Comparison of ENCODE assay signal across 8 mouse cellular contexts in the genomic region with DNA sequence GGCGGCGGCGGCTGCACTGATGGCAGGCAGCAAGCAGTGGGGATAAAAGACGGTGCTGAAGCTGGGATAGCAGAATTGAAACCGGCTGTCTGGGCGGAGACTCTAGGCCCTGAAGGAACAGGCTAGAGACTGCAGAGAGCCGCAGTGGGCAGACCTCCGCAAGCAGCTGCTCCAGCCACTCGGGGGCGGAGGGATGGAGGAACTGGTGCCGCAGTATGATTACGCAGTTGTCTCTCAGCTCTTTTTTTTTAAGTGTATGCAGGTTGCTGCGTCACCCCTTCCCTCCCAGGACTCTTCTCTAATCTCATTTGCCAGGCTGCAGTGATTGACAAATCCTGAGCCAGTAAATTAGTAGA. TPM values are rescaled to one million over a fixed set of nuclear protein-coding genes. Genes with fewer than 3 reads are reported as not detected.
DNase-seq lines count a peak whose midpoint lies in the region; TF ChIP-seq lines count a peak whose summit lies in the region.

Nap1l2 (minus strand) TSS at position 210 of the 356 bp plus-strand sequence.

- TF ChIP-seq CTCF in E14TG2a.4 (conservative IDR thresholded peaks at IDR 0.05; ENCODE audit: low read length) = no peak
- no peak for TF ChIP-seq CTCF in bone marrow macrophage, adult 2 months (IDR thresholded peaks at IDR 0.05; ENCODE audit: low read depth, low read length)
- no peak for TF ChIP-seq CTCF in embryonic fibroblast, embryonic 13.5 days (IDR thresholded peaks at IDR 0.05; ENCODE audit: borderline replicate concordance, insufficient read depth, low read length)

- no peaks in the 10 kb centered on the region for H3K9me3 ChIP-seq in E14TG2a.4 (ENCODE audit: low read length)

- H3K36me3 ChIP-seq in E14TG2a.4 (ENCODE audit: insufficient read depth, low read length) = no peaks in the 10 kb centered on the region

- TF ChIP-seq POLR2A in bone marrow macrophage, adult 2 months (IDR thresholded peaks at IDR 0.05; ENCODE audit: borderline replicate concordance, low read depth, low read length) = no peak
- TF ChIP-seq POLR2A in embryonic fibroblast, embryonic 13.5 days (IDR thresholded peaks at IDR 0.05; ENCODE audit: low read depth, low read length) = peak; percentile 14; the same call in 1 of the 2 replicates

- H3K4me3 ChIP-seq in E14TG2a.4 (replicated peaks; ENCODE audit: low read length) = peak within 1 kb of the TSS; percentile 65
- peak within 1 kb of the TSS; percentile 36 for H3K4me3 ChIP-seq in bone marrow macrophage, adult 2 months (ENCODE audit: insufficient read depth, low read length)
- peak within 1 kb of the TSS; percentile 63 for H3K4me3 ChIP-seq in embryonic fibroblast, embryonic 13.5 days (ENCODE audit: insufficient read depth, low read length)

- DNase-seq in heart, postnatal 10 days = peak; percentile 7
- DNase-seq in layer of hippocampus, postnatal 14 days (ENCODE audit: low spot score in 2 of 2) = peak; percentile 57 to 77
- peak; percentile 7 for DNase-seq in lung, postnatal 36 days
- DNase-seq in skeletal muscle tissue, adult 2 months (ENCODE audit: low read depth, low spot score) = peak; percentile 0
- no peak for DNase-seq in urinary bladder, postnatal 36 days (ENCODE audit: low spot score in 2 of 2)

- H3K27me3 ChIP-seq in E14TG2a.4 (ENCODE audit: insufficient read depth, low read length) = peaks cover 13% of the 10 kb centered on the region

- intact Hi-C loops in heart, postnatal 10 days (cut with DNase I) = no loop called here

- H3K4me1 ChIP-seq in E14TG2a.4 (replicated peaks; ENCODE audit: low read depth, low read length) = no peaks in the 10 kb centered on the region
- 0 out of 2 replicates have a peak, but pooled peaks cover 2% of the 10 kb centered on the region for H3K4me1 ChIP-seq in bone marrow macrophage, adult 2 months (ENCODE audit: control insufficient read depth, insufficient read depth, low read length)
- H3K4me1 ChIP-seq in embryonic fibroblast, embryonic 13.5 days (ENCODE audit: control insufficient read depth, insufficient read depth, low read length) = no peaks in the 10 kb centered on the region

- H3K27ac ChIP-seq in bone marrow macrophage, adult 2 months (ENCODE audit: insufficient read depth, low read depth, low read length) = no peak within 1 kb of the TSS
- no peak within 1 kb of the TSS for H3K27ac ChIP-seq in embryonic fibroblast, embryonic 13.5 days (ENCODE audit: insufficient read depth, low read length)

RNA-seq across cellular contexts. Expression of gene Nap1l2, which starts in this region (rescaled TPM):
- polyA plus RNA-seq in bone marrow macrophage, adult 2 months (2012; ENCODE audit: insufficient read depth, insufficient read length, missing spikeins) = 0.29 TPM in 1 of 2 replicates, not detected in the other
- 1.3 and 1.9 TPM in 2 replicates for polyA plus RNA-seq in embryonic fibroblast, embryonic 13.5 days (2011; ENCODE audit: insufficient read length, low read depth, missing spikeins)
- under 1 TPM in 1 of 2 experiments, not detected in 1; 0.10 TPM for total RNA-seq in heart, postnatal 10 days (2021)
- 10 to 100 TPM; 77.3 to 78.3 TPM for total RNA-seq in layer of hippocampus, postnatal 14 days (2021)

Comparison
In these comparisons a context has a peak if more than half of its experiments do, and no peak if none do; other contexts are left out.
1. RNA of gene Nap1l2 (total RNA-seq): 77.3 to 78.3 TPM in layer of hippocampus, postnatal 14 days; 0.10 TPM in heart, postnatal 10 days; every median in the first group is over 10 times any median in the second.
2. Peak in DNase-seq in heart, postnatal 10 days; RNA of the gene not detected or under 1 TPM.
3. DNase-seq: peak in layer of hippocampus, postnatal 14 days (2 of 2), lung, postnatal 36 days (single experiment) and skeletal muscle tissue, adult 2 months (single experiment); none in urinary bladder, postnatal 36 days (0 of 2).
4. Peak in every context shown above with its lines, with median percentiles within 50 percentile points of each other: H3K4me3 ChIP-seq.